Mouse (Mus musculus): ENCODE data around the gene 4930438A08Rik.

- no peak for TF ChIP-seq CTCF (IDR thresholded peaks at IDR 0.05; ENCODE audit: control insufficient read depth, insufficient read depth, insufficient replicate concordance, low read depth, low read length)
- peak; percentile 16; the same call in 1 of the 2 replicates for TF ChIP-seq POLR2A (IDR thresholded peaks at IDR 0.05; ENCODE audit: control insufficient read depth, low read depth, low read length)
Observed at GRCm38 (mm10) chr11:58315536-58316168, 41.1 kb downstream of the 4930438A08Rik start.

Data from testis, adult 2 months (tissue).